Mouse (Mus musculus) brain, embryonic 14.5 days (tissue): Measurements from ENCODE around the gene Aldh1l1.

Source experiments
- CTCF ChIP-seq: fragments of 200-500 bp; IDR thresholded peaks from 2 replicates; pipeline ENCODE4 v1.5.1; 2012; ENCODE audit warnings: inconsistent platforms, mild to moderate bottlenecking, moderate library complexity, borderline replicate concordance; ENCODE audit not compliant: insufficient read depth, insufficient read length; ENCODE audit errors: extremely low read depth
- POLR2A ChIP-seq: fragments of 200-500 bp; IDR thresholded peaks from 2 replicates; pipeline ENCODE4 v1.6.1; 2012; ENCODE audit warnings: mild to moderate bottlenecking, inconsistent platforms, borderline replicate concordance; ENCODE audit not compliant: poor library complexity, insufficient read depth, insufficient read length, severe bottlenecking; ENCODE audit errors: extremely low read depth

DNA sequence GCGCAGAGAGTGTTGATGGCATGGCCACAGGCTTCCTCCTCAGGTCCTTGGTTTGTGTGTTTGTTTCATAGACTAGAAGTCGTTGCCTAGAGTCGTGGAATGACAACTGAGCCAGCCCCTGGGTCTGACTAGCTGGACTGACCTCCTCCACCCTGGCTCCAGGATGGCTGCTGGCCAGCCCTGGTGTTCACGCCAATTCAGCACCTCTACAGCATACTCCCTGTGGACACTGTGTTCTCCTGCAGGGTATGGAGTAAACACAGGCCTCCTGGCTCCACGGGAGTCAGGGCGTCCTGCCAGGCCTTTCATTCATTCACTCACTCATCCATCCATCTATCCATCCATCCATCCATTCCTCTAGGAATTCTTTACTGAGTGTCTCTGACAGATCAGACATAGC is 22.9 kb downstream of the Aldh1l1 start:
- TF ChIP-seq CTCF (no peak), POLR2A (no peak)
